25 mouse cellular contexts compared by ENCODE assay signal in the genomic region with DNA sequence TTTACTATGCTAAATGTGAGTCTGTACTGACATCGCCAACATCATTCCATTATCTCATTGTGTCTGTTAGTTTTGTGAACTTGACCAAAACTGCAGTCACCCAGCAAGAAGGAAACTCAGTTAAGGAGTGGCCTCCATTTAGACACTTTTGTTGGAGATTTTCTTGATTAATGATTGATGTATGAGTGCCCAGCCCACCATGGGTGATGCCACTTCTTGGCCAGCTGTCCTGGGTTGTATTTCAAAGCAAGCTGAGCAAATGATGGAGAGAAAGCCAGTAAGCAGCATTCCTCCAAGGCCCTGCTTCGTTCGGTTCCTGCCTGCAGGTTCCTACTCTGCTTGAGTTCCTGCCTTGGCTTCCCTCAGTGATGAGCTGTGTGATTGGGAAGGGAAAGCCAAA. TPM values are rescaled to one million over a fixed set of nuclear protein-coding genes. Genes with fewer than 3 reads are reported as not detected.
"Had no signal": no experiment of that assay in that cellular context is flagged by ENCODE, and none has a peak within 500 bp of the region (broad histone marks: within the 10 kb centered on the region; RNA-seq: fewer than 3 reads in every experiment).

No protein-coding gene starts in this region.

- H3K4me1 ChIP-seq: midbrain, embryonic 13.5 days; midbrain, embryonic 15.5 days; neural tube, embryonic 12.5 days had no signal

- DNase-seq: liver, postnatal 0 days; lung, postnatal 14 days; lung, postnatal 36 days; right cerebral cortex, postnatal 14 days; right cerebral cortex, postnatal 4 days; spleen, adult 18-20 months; thymus, adult 18-20 months; thymus, postnatal 14 days; thymus, postnatal 36 days had no signal

- ATAC-seq: liver, postnatal 0 days; midbrain, embryonic 13.5 days; midbrain, embryonic 15.5 days had no signal

- H3K4me3 ChIP-seq: liver, embryonic 15.5 days; lung, embryonic 15.5 days; megakaryocyte, embryonic 14.5 days; midbrain, embryonic 13.5 days; midbrain, embryonic 15.5 days; neural tube, embryonic 12.5 days had no signal

- H3K27ac ChIP-seq: liver, embryonic 15.5 days; lung, embryonic 15.5 days; macrophage; midbrain, embryonic 13.5 days; midbrain, embryonic 15.5 days; neural tube, embryonic 12.5 days had no signal

- H3K9me3 ChIP-seq: liver, embryonic 15.5 days; lung, embryonic 15.5 days; megakaryocyte, embryonic 14.5 days; midbrain, embryonic 13.5 days; midbrain, embryonic 15.5 days; neural tube, embryonic 12.5 days had no signal

- H3K9ac ChIP-seq: liver, embryonic 15.5 days; liver, postnatal 0 days; lung, embryonic 15.5 days; midbrain, embryonic 13.5 days; midbrain, embryonic 15.5 days; neural tube, embryonic 12.5 days had no signal

- H3K27me3 ChIP-seq: liver, embryonic 15.5 days; lung, embryonic 15.5 days; megakaryocyte, embryonic 14.5 days; midbrain, embryonic 13.5 days; midbrain, embryonic 15.5 days; neural tube, embryonic 12.5 days had no signal

- H3K4me2 ChIP-seq: liver, embryonic 15.5 days; lung, embryonic 15.5 days; midbrain, embryonic 11.5 days; midbrain, embryonic 13.5 days; midbrain, embryonic 15.5 days; neural tube, embryonic 12.5 days had no signal

RNA-seq across cellular contexts. Expression of a gene that starts 33.0 kb away (rescaled TPM):
- total RNA-seq: megakaryocyte progenitor cell, adult 5-6 weeks; midbrain, postnatal 0 days; monocyte, adult 5-6 weeks; neutrophil, adult 5-6 weeks had no signal
- polyA plus RNA-seq: macrophage; midbrain, embryonic 11.5 days; midbrain, embryonic 13.5 days; neural tube, embryonic 12.5 days; stomach, embryonic 14.5 days had no signal

RNA-seq across cellular contexts. Expression of a gene that starts 37.2 kb away (rescaled TPM):
- total RNA-seq: megakaryocyte progenitor cell, adult 5-6 weeks; midbrain, postnatal 0 days; monocyte, adult 5-6 weeks; neutrophil, adult 5-6 weeks had no signal
- polyA plus RNA-seq: lung, embryonic 15.5 days; macrophage; midbrain, embryonic 11.5 days; midbrain, embryonic 13.5 days; midbrain, embryonic 15.5 days; midbrain, postnatal 0 days; neural tube, embryonic 12.5 days; neural tube, embryonic 14.5 days; small intestine, adult 2 months; stomach, embryonic 14.5 days; stomach, embryonic 16.5 days had no signal
